Mouse (Mus musculus): ENCODE measurements around the gene Prkcz. TPM values are rescaled to one million over a fixed set of nuclear protein-coding genes. Genes with fewer than 3 reads are reported as not detected.

Prkcz gene
- polyA plus RNA-seq, 1 experiment, result 33.3 TPM

- no peak for TF ChIP-seq EP300 (IDR thresholded peaks at IDR 0.05; ENCODE audit: insufficient read depth, low read depth, low read length)
- TF ChIP-seq CTCF (IDR thresholded peaks at IDR 0.05; ENCODE audit: low read depth, low read length), result no peak
- no peak for TF ChIP-seq POLR2A (IDR thresholded peaks at IDR 0.05; ENCODE audit: insufficient read depth, low read length)
- no peaks in the 10 kb centered on the region for H3K27me3 ChIP-seq (ENCODE audit: control insufficient read depth, insufficient read depth, low read length, poor library complexity, severe bottlenecking)
- no peak overlapping the region for H3K4me3 ChIP-seq (ENCODE audit: low read depth, low read length)
These were observed 5.6 kb upstream of the Prkcz start for GRCm38 (mm10) chr4:155366784-155367183.

GRCm38 (mm10) chr4:155362443-155362842, 1.3 kb upstream of the Prkcz start:
- H3K4me3 ChIP-seq (ENCODE audit: low read depth, low read length), result no peak overlapping the region
- H3K9me3 ChIP-seq (replicated peaks; ENCODE audit: control insufficient read depth, insufficient read depth, low read length, poor library complexity, severe bottlenecking), result no peaks in the 10 kb centered on the region
- H3K9ac ChIP-seq (ENCODE audit: low read depth, poor library complexity, severe bottlenecking), result no peak overlapping the region
- no peaks in the 10 kb centered on the region for H3K36me3 ChIP-seq (ENCODE audit: control insufficient read depth, insufficient read depth, low read length, poor library complexity, severe bottlenecking)
- H3K27me3 ChIP-seq (ENCODE audit: control insufficient read depth, insufficient read depth, low read length, poor library complexity, severe bottlenecking), result no peaks in the 10 kb centered on the region
- TF ChIP-seq POLR2A (IDR thresholded peaks at IDR 0.05; ENCODE audit: insufficient read depth, low read length) (no peak), EP300 (IDR thresholded peaks at IDR 0.05; ENCODE audit: insufficient read depth, low read depth, low read length) (no peak), CTCF (IDR thresholded peaks at IDR 0.05; ENCODE audit: low read depth, low read length) (no peak)
- peaks cover 13% of the 10 kb centered on the region for H3K4me1 ChIP-seq (ENCODE audit: control insufficient read depth, insufficient read depth, low read length)
- H3K27ac ChIP-seq (ENCODE audit: insufficient read depth, low read length), result no peak overlapping the region

More at GRCm38 (mm10) chr4:155366784-155367183, 5.6 kb upstream of the Prkcz start:
- H3K4me1 ChIP-seq (ENCODE audit: control insufficient read depth, insufficient read depth, low read length), result no peaks in the 10 kb centered on the region
- H3K9me3 ChIP-seq (replicated peaks; ENCODE audit: control insufficient read depth, insufficient read depth, low read length, poor library complexity, severe bottlenecking), result no peaks in the 10 kb centered on the region
- H3K27ac ChIP-seq (ENCODE audit: insufficient read depth, low read length), result no peak overlapping the region
- no peaks in the 10 kb centered on the region for H3K36me3 ChIP-seq (ENCODE audit: control insufficient read depth, insufficient read depth, low read length, poor library complexity, severe bottlenecking)
- H3K9ac ChIP-seq (ENCODE audit: low read depth, poor library complexity, severe bottlenecking), result no peak overlapping the region

GRCm38 (mm10) chr4:155360856-155361255, 305 bp downstream of the Prkcz start:
- Histone ChIP-seq H3K9me3 (replicated peaks; ENCODE audit: control insufficient read depth, insufficient read depth, low read length, poor library complexity, severe bottlenecking) (no peaks in the 10 kb centered on the region), H3K27ac (ENCODE audit: insufficient read depth, low read length) (no peak overlapping the region)

DNA sequence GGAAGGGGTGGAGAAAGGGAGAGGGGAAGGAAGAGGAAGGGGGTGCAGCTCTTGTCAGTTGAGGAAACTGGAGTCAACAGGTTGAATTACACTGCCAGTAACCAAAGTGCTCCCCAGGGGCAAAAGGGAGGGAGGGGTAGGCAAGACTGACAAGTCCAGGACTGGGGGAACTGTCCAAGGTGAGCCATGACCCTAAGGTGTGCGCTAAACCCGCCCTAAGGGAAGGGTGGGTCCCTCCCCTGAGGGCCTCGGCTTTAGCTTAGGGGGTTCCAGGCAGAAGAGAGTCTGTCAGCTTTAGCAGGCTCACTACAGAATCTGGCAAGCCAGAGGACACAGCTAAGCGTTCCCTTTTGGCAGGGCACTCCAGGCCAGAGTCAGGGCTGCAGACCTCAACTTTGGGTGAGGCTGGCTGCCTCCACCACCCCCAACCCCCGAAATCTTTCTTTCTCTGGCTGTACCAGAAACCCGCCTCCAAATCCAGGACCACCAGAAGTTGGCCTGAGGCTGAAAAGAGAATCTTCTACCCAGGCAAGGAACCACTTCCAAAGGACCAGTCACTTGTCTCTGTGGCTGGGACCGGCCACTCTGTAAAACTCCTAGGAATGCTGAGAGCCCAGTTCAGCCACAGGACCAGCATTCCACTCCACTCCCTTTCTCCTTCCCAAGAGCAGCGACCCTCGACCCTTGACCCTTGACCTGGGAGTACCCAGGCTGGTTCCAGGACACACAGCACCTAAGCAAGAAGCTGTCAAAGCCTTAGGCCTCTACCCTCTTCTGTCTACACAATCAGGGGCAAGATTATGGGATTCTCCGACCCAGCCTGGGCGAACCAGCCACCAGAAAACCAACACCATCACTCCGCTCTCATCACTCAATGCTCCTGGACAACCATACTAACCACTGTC, 1.3 kb downstream of the Prkcz start:
- no peaks in the 10 kb centered on the region for H3K27me3 ChIP-seq (ENCODE audit: control insufficient read depth, insufficient read depth, low read length, poor library complexity, severe bottlenecking)

More at GRCm38 (mm10) chr4:155360856-155361255, 305 bp downstream of the Prkcz start:
- Histone ChIP-seq H3K4me3 (ENCODE audit: low read depth, low read length) (peak overlapping the region; percentile 71), H3K27me3 (ENCODE audit: control insufficient read depth, insufficient read depth, low read length, poor library complexity, severe bottlenecking) (no peaks in the 10 kb centered on the region), H3K4me1 (ENCODE audit: control insufficient read depth, insufficient read depth, low read length) (peaks cover 13% of the 10 kb centered on the region), H3K9ac (ENCODE audit: low read depth, poor library complexity, severe bottlenecking) (peak overlapping the region; percentile 75), H3K36me3 (ENCODE audit: control insufficient read depth, insufficient read depth, low read length, poor library complexity, severe bottlenecking) (no peaks in the 10 kb centered on the region)
- TF ChIP-seq POLR2A (IDR thresholded peaks at IDR 0.05; ENCODE audit: insufficient read depth, low read length), result no peak
- TF ChIP-seq CTCF (IDR thresholded peaks at IDR 0.05; ENCODE audit: low read depth, low read length), result no peak
- TF ChIP-seq EP300 (IDR thresholded peaks at IDR 0.05; ENCODE audit: insufficient read depth, low read depth, low read length), result no peak

DNA sequence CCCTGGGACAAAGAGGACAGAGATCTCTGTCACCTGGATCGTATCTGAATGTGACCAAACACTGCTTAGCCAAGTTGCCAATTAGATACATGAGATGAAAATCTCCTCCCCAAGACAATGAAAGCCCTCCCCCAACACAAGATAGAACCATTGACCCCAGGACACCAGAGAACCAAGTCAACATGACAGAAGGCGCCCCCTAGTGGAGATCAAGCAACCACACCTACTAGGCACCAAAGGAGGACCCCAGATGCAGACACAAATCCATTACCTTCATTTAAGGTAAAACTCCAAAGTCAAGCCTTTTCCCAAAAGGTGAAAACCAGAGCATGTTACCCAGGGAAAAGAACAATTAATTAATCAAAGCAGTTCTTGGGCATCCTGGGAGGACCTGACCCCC, 3.6 kb downstream of the Prkcz start:
- peaks cover 15% of the 10 kb centered on the region for H3K4me1 ChIP-seq (ENCODE audit: control insufficient read depth, insufficient read depth, low read length)
- H3K27ac ChIP-seq (ENCODE audit: insufficient read depth, low read length), result no peak overlapping the region
- H3K4me3 ChIP-seq (ENCODE audit: low read depth, low read length), result no peak overlapping the region
- TF ChIP-seq CTCF (IDR thresholded peaks at IDR 0.05; ENCODE audit: low read depth, low read length) (peak; percentile 58), POLR2A (IDR thresholded peaks at IDR 0.05; ENCODE audit: insufficient read depth, low read length) (no peak)
- H3K36me3 ChIP-seq (ENCODE audit: control insufficient read depth, insufficient read depth, low read length, poor library complexity, severe bottlenecking), result 0 out of 2 replicates have a peak, but pooled peaks cover 4% of the 10 kb centered on the region
- no peak overlapping the region for H3K9ac ChIP-seq (ENCODE audit: low read depth, poor library complexity, severe bottlenecking)
- no peaks in the 10 kb centered on the region for H3K9me3 ChIP-seq (replicated peaks; ENCODE audit: control insufficient read depth, insufficient read depth, low read length, poor library complexity, severe bottlenecking)
- H3K27me3 ChIP-seq (ENCODE audit: control insufficient read depth, insufficient read depth, low read length, poor library complexity, severe bottlenecking), result no peaks in the 10 kb centered on the region

More for the DNA sequence above, 1.3 kb downstream of the Prkcz start:
- Histone ChIP-seq H3K36me3 (ENCODE audit: control insufficient read depth, insufficient read depth, low read length, poor library complexity, severe bottlenecking) (no peaks in the 10 kb centered on the region), H3K27ac (ENCODE audit: insufficient read depth, low read length) (no peak overlapping the region), H3K4me1 (ENCODE audit: control insufficient read depth, insufficient read depth, low read length) (peaks cover 13% of the 10 kb centered on the region), H3K4me3 (ENCODE audit: low read depth, low read length) (peak overlapping the region; percentile 16), H3K9ac (ENCODE audit: low read depth, poor library complexity, severe bottlenecking) (no peak overlapping the region), H3K9me3 (replicated peaks; ENCODE audit: control insufficient read depth, insufficient read depth, low read length, poor library complexity, severe bottlenecking) (no peaks in the 10 kb centered on the region)
- TF ChIP-seq EP300 (IDR thresholded peaks at IDR 0.05; ENCODE audit: insufficient read depth, low read depth, low read length) (peak; percentile 66; the same call in 1 of the 2 replicates), POLR2A (IDR thresholded peaks at IDR 0.05; ENCODE audit: insufficient read depth, low read length) (no peak), CTCF (IDR thresholded peaks at IDR 0.05; ENCODE audit: low read depth, low read length) (no peak)

GRCm38 (mm10) chr4:155356354-155356753, 4.8 kb downstream of the Prkcz start:
- no peaks in the 10 kb centered on the region for H3K27me3 ChIP-seq (ENCODE audit: control insufficient read depth, insufficient read depth, low read length, poor library complexity, severe bottlenecking)

More at GRCm38 (mm10) chr4:155356354-155356753, 4.8 kb downstream of the Prkcz start:
- Histone ChIP-seq H3K27ac (ENCODE audit: insufficient read depth, low read length) (no peak overlapping the region), H3K36me3 (ENCODE audit: control insufficient read depth, insufficient read depth, low read length, poor library complexity, severe bottlenecking) (0 out of 2 replicates have a peak, but pooled peaks cover 4% of the 10 kb centered on the region), H3K4me1 (ENCODE audit: control insufficient read depth, insufficient read depth, low read length) (peaks cover 15% of the 10 kb centered on the region), H3K9ac (ENCODE audit: low read depth, poor library complexity, severe bottlenecking) (no peak overlapping the region), H3K4me3 (ENCODE audit: low read depth, low read length) (no peak overlapping the region), H3K9me3 (replicated peaks; ENCODE audit: control insufficient read depth, insufficient read depth, low read length, poor library complexity, severe bottlenecking) (no peaks in the 10 kb centered on the region)
- TF ChIP-seq CTCF (IDR thresholded peaks at IDR 0.05; ENCODE audit: low read depth, low read length), result no peak
- TF ChIP-seq EP300 (IDR thresholded peaks at IDR 0.05; ENCODE audit: insufficient read depth, low read depth, low read length), result no peak
- TF ChIP-seq POLR2A (IDR thresholded peaks at IDR 0.05; ENCODE audit: insufficient read depth, low read length), result no peak
